Mouse (Mus musculus) naive thymus-derived CD4-positive, alpha-beta T cell, adult 5 months (primary cell): Measurements from ENCODE around the gene Srsf6. TPM values are rescaled to one million over a fixed set of nuclear protein-coding genes. Genes with fewer than 3 reads are reported as not detected.

Source experiments
- polyA plus RNA-seq: library from polyadenylated mRNA; unstranded; fragments of 100-300 nt; shearing (Covaris generic); gene quantifications from one replicate; pipeline ENCODE4 v1.2.1, GENCODE M21; 2017

Gene Srsf6
- 100 TPM for polyA plus RNA-seq

GRCm38 (mm10) chr2:162931123-162931673 lies at the start of gene Srsf6:
Gene Srsf6, plus strand, starts transcription at chr2:162931528.

GRCm38 (mm10) chr2:162943148-162943846 lies 12.0 kb downstream of the Srsf6 start, which contains the start of gene L3mbtl1:
Gene L3mbtl1, plus strand, starts transcription at chr2:162943472.

Other genes with a start within 250 kb of the Srsf6 start
- not detected for gene L3mbtl1, start 11.9 kb downstream of the Srsf6 start, polyA plus RNA-seq
- gene Sgk2, start 55.8 kb downstream of the Srsf6 start, polyA plus RNA-seq: not detected
- gene Ift52, start 85.8 kb downstream of the Srsf6 start, polyA plus RNA-seq: 25.7 TPM
- gene Mybl2, start 123.2 kb downstream of the Srsf6 start, polyA plus RNA-seq: 2.8 TPM
- gene Gtsf1l, start 156.3 kb downstream of the Srsf6 start, polyA plus RNA-seq: not detected